Mouse (Mus musculus) hematopoietic stem cell, adult 5-6 weeks (primary cell): ENCODE results near the gene Ttc41. TPM values are rescaled to one million over a fixed set of nuclear protein-coding genes. Genes with fewer than 3 reads are reported as not detected.
"Not testable (repeated sequence)": the region's sequence is repeated elsewhere in the genome, so short reads cannot be mapped to it uniquely, and the experiment has no call there.

ENCODE experiments used
- ATAC-seq, 2 experiments: fragments of 125-278 bp in 1 of 2; replicated peaks in 1 of 2; 2 replicates each; pipeline ENCODE4 v1.8.0; 2016 to 2017; ENCODE audit warnings: inconsistent platforms in 2 of 2, mild to moderate bottlenecking in 2 of 2, moderate number of reproducible peaks in 2 of 2, low read depth in 1 of 2, moderate TSS enrichment in 1 of 2; ENCODE audit not compliant: low FRiP score in 2 of 2, poor library complexity in 2 of 2, severe bottlenecking in 2 of 2, insufficient read depth in 1 of 2, low TSS enrichment in 1 of 2
- total RNA-seq: library from RNA; stranded (forward); fragments of 172-1452, 232-1000 nt; gene quantifications from 2 replicates; pipeline ENCODE4 v1.2.3, GENCODE M21; 2017

Gene Ttc41
- 1.7 and 3.0 TPM in 2 replicates for total RNA-seq

DNA sequence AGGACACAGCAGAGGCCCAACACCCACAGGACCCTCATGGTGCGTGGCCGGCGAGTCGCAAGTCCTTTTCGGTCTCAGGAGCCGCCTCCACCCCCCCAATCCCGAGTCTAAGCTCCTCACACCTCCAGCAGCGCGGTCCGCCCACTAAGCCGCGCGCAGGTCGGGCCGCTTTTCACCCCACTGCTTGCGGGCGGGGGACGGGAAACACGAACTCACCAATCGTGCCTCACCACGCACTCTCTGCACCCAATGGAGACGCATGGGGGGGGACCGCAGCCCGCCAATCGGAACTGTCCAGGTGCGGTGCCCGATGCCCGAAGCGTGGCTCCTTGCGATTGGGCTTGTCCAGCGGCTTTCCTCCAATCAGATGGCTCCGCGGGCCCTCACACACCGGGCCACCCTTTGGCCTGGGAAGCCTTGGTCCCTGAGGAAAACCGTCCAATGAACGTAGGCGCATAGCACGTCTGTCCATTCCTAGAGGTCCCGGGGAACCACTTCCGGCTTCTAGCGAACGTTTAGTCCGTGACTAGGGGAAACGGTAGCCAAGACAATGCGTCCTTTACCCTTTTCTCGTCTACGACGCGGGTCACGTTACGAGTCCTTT is at the start of gene Ttc41, which contains the start of gene Hsp90b1:
Gene Ttc41 (plus strand): TSS at position 494 of the 604 bp plus-strand sequence.
Gene Hsp90b1 (minus strand): TSS at position 192 of the 604 bp plus-strand sequence.
- ATAC-seq, result peak; percentile 86 to 87

DNA sequence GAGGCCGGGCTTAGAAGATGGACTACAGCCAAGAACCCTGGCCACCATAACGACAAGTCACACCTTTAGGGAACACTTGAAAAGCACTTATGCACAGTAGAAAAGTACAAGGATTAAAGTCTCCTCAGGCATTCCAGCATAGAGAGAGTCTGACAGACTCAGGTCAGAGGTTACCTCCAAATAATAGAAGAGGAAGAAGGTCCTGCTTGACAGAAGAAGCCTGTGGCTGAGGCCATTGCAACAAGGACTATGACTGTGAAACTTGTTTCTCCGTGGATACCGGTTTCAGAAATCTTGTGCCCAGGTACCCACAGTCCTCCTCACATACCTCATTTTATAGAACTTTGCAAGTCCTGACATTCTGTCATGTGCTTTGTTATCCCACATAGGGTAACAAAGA is 35.1 kb upstream of the Ttc41 start:
- ATAC-seq, result not testable (repeated sequence)

DNA sequence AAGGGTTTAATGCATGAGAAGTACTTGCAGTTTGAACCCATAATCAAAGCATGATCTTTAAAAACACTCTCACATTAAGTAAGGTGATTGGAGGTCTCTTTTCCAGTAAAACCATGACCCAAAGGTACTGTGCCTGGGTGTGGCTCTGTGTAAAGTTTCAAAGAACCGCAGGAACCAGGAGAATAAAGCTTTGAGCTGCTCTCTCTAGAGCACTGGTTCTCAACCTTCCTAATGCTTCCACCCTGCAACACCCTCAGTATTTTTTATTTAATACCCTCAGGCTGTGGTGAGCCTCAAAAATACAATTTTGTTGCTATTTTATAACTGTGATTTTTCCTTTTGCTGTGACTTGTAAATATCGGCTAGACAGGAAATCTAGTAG is 20.8 kb upstream of the Ttc41 start:
- 0 out of 4 replicates have a peak, but pooled peaks of 1 of the 2 experiments have one; percentile 4 for ATAC-seq

DNA sequence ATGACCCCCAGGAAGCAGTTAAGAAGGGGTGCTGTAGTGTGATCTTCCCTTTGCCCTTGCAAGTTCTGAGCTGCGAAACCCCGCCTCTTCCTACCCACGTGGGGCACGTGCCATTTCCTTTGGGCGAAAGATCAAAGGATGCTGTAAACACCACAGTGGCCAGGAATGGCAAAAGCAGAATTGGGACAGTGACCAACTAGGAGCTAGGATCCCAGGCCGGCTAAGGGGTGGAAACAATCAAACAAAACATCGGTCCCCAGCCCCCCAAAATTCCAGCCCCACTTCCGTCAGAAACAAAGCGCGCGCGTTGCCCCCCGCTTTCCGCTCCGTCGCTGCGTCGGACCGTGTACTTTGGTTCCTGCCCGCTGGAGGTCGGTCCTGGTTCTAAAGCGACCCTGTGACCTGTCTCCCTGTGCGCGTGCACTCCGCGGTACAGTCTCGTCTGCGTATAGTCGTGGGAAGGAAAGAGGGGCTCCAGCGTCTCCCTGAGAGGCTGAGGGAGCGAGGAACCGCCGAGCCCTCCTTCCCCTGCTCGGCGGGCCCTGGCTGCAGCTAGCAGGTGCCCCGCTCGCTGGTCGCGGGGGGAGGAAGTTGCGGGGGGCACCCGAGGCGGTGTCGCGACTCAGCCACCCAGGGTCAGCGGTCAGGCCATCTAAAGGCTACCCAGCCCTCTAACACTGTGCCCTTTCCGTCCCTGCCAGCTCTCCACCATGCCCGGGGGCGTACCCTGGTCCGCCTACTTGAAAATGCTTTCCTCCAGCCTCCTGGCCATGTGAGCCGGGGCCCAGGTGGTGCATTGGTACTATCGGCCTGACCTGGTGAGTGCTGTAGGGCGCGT is 20.2 kb upstream of the Ttc41 start:
- ATAC-seq, result peak; percentile 91 to 92

DNA sequence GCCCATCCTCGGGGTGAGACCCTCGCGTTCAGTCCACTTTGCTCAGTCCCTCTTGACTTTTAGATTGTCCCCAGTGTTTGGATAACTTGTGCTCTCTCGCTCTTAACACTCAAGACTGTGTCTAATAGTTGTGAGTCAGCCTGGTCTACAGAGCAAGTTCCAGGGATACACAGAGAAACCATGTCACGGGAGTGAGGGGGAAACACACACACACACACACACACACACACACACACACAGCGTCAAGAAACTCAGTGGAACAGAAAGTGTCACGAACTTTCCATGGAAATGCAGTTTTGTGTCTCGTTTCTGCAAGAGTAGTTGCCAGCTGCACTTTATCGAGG is 19.6 kb upstream of the Ttc41 start:
- not testable (repeated sequence) for ATAC-seq

DNA sequence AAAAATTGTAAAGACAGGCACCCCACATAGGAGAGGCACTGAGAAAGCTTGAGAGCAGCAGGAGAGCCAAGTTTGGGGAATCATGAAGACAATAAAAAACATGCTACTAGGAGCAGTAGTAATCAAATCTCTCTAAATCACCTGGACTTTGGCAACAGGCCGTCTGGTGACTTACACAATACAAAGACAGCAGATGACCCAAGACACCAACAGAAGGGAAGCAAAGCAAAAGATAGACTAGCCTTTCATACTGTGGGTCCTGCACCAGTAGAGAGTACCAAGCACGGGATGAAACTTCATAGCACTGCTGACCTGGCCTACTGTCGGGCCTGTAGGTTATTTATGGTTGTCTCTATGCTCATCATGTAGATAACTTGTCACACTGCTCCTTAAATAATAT is 5.4 kb upstream of the Ttc41 start:
- ATAC-seq, result no peak

DNA sequence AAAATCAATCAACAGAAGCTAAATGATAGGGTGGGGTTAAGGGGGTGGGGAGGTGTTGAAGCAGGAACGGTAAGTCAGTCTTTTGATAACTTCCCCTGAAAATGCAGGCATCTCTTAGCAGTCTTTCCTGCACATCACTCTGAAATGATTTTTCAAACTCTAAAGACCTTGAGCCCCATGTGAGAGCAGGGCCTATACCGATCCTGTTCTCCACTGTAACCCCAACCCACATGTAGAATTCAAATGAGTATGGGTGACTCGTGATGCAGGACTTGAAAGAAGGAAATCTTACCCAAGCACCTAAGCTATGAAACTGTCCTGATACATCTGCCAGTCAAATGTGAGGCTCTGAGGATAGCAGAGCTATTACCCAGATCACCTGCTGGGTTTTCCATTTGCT is 4.6 kb upstream of the Ttc41 start:
- ATAC-seq, result no peak

DNA sequence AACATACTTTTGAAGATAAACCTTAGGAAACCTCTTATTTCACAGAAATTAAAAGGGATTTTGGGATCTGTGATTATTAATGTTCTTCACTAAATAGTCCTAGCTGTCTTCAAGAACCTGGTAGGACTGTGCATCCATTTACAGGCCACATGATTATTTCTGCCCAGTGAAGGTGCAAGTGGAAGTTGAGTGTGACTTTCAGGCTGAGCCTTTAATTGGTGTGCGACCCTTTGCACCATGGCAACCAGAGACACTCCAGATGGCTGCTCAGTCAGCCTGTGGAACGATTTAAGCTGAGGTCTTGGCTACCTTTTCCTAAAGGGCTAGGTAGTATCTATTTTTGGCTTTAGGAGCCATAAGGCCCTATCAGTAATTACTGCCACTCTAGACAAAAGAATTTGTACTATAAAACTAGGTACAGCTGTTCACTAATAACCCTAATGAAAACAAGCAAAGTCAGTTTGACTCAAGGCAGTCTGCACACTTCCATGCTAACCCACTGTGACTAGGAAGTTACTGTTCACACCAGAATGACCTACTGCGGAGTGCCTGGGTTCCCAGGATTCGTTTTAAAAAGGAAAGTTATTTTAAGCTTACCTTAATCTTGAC is 3.2 kb upstream of the Ttc41 start:
- no peak for ATAC-seq

DNA sequence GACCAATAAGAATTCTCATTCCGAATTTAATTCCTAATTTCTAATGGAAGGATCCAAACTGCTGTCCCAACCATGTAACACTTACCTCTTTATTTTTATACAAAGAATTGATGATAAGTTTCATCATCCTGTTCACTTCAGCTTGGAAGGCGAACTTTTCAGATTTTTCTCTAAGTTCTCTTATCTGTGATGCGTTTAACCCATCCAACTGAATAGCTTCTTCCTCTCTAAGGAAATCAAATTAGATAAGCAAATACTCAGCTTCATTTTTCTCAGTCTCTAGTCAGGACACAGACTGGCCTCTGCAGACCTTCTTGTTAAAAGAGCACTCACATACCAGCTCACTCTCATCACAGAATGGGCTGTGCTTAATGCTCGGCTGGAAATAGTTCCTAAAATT is 2.2 kb upstream of the Ttc41 start:
- no peak for ATAC-seq

DNA sequence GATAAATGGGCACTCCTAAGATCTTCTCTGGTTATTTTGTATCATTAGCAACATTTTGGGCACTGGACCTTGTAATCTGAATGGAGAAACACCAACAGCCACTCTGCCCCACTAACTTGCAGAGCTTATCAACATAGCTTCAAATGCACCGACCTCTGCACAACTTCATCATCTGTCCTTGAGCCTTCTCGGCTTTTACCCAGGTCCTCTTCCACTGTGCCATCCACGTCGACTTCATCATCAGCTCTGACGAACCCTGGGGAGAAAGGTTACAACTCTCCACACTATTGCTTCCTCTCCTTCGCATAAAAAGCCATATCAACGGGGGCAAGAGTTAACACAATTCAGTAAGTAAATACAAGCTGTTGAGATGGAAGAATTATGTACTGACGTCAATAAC is 1.5 kb upstream of the Ttc41 start:
- ATAC-seq, result no peak

DNA sequence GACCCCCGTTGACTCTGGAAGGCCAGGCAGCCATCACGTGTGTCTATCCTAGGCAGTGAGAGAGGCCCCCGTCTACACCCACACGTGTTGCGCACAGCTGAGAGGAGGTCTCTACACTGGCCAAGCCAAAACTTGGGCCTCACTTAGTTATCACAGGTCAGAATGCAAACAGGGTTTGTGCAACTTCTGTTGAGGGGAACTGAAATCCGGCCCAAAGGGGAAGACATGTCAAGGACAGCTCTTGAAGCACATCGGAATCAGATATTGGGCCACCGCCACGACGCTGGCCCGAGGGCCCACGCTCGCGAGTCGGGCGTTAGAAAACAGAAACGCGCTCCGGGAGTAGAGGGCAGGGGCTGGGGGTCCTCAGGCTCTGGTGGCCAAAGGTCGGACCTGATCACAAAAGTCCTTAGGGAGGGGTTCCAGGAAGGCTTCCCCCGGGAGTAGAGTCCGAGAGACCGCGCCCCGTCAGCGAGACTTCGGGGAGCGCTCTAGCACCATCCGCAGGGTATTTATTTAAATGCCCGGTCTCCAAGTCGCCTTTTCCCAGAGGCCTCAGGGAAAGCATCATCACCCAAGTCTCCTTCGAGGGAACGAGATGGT is 921 bp upstream of the Ttc41 start:
- ATAC-seq, result no peak

DNA sequence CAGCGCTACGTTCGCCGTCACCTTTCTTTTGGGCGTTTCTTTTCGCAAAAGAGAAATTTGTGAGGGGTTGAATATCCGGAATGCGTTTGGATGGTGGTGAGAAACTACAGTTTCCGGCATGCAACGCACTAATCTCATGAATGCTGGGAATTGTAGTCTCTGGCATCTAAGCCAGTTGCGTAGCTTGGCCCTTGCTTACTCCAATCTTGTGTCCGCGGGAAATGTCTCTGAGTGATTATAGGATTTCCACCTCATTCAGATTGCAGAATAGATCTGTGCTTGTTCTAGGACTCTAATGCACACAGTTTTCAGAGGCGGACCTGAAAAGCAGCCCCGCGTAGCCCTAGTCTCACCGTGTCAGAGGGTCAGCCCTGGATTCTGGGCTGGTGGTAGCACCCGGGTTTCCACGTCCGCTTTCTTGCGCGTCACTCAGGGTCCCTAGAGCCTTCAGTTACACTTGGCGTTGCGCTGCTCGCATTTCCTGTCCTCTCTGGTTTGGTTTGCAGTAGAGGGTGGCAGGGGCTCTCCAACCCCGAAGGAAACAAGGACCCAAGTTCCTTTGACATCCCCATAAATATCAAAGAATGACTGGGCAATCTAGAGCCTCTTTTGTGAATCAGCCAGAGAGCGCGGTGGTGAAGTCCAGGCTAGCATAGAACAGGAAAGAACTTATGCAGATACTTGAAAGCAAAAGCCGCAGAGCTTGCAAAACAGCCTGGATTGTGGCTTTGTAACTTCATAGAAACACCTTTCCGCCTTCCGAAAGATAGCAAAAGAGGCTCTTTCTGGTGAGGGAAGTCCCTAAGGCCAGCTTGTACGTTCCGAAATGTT is 526 bp downstream of the Ttc41 start:
- ATAC-seq, result peak; percentile 73 to 81

DNA sequence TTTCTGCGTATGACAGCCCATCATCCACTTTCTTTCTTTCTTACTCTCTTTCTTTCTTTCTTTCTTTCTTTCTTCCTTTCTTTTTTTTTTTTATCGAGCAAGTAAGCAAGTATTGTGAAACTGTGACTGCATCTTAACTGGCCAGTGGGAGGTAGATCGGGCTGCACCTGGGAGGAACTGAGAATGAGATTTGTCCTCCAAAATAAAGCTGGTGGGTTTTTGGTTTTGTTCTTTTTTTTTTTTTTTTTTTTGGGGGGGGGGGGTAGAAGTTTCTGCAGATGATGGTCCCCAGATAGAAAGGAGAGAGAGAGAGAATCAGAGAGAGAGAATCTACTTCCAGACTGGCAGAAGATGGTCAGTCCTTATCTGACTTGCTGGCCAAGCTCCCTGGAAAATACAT is 1.5 kb downstream of the Ttc41 start:
- no peak for ATAC-seq

DNA sequence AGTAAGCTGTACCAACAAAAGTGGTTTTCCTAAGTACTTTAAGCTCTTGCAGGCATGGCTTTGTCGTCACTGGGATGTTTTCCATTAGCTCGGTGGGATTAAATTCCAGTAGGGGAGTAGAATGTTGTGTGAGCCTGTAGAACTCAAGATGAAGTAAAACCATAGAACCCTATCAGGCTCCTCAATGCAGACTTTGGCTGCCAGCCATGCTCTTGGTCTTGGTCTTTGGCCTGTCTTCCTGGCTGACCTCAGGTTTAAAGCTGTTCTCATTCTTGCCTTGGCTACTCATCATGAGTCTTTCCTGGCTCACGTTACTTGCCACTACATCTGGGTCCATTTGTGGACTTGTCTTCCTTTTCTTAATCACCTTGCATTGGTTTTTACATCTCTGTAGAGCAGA is 6.5 kb downstream of the Ttc41 start:
- ATAC-seq, result no peak

DNA sequence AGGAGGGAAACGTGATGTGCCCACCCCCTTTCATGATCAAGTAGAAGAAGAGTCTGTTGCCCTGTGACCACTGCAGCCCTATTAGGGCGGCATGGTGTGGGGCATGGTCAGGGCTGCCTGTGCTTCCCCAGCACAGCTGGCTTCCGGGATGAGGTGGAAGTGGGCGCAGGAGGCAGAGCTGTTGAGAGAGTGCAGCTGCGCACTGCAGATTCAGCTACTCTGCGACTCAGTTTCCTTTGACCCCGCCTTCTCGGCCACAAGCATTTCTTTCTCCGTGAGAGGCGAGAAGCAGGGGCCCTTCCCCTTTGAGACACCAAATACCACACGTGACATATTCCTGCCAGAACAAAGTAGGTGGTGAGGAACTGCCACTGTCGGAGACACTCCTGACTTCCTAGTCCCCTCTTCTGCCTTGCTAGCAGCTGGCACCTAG is 22.0 kb downstream of the Ttc41 start:
- peak; percentile 93 to 94 for ATAC-seq

DNA sequence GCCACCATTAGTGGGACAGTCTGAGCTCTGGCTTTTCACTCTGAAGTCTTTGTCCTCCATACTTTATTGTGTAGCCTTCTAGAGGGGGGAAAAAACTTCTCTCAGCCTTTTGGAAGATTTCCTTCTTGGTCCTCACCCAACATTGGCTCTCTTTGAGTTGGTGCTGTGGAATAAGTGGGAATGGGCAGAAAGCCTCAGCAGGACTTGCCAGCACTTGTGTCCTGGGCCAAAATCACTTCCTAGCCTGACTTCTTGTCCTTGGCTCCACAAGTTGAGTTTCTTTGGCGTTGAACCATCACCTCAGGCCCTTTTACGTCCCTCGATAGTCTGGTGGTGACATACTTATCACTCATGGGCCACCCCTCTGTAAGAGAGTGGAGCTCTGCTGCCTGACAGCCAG is 22.6 kb downstream of the Ttc41 start:
- no peak for ATAC-seq

DNA sequence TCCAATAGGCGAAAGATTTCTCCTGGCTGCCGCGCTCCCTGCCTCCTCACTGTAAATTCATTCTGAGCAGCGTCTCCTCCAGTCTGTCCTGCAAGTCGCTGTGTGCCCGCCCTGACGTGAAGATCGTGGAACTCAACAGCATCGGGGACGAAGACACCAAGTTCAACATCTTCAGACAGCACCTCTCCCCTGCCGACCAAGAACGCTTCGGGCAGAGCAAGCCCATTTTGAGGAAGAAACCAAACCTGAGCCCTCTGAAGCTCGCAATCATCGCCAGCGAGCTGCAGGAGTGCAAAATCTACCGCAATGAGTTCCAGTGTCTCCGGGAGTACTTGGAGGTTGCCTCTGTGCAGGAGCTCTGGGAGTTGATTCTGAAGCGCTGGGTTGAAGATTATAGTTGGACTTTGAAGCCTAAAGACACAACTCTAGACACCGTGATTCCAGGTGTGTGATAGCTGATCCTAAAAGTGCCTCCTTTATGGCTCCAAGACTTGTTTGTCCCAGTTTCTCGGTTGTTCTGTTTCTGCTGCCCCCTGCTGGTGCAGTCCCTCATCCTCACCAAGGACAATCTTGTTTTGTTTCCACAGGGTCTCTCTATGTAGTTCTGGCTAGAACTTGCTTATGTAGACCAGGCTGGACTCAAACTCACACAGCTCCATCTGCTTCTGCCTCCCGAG is 25.4 kb downstream of the Ttc41 start:
- ATAC-seq, result peak; percentile 40 to 50
